Mouse (Mus musculus) midbrain, embryonic 10.5 days (tissue): ENCODE measurements around the gene Rufy4. TPM values are rescaled to one million over a fixed set of nuclear protein-coding genes. Genes with fewer than 3 reads are reported as not detected.

Experiments used
- polyA plus RNA-seq: library from polyadenylated mRNA; unstranded; fragments of >200 nt; fragmentation: Nextera tagmentation; extraction: Ambion mirVana; gene quantifications from 2 replicates; pipeline ENCODE4 v1.2.1, GENCODE M21; 2016

Gene Rufy4
- polyA plus RNA-seq, 1 experiment from 2014 or later = 0.51 TPM

Other genes starting within 250 kb of the Rufy4 start
- 10.3 and 13.4 TPM in 2 replicates for gene Tns1, start 1.1 kb upstream of the Rufy4 start, polyA plus RNA-seq
- gene Cxcr2, start 28.4 kb downstream of the Rufy4 start, polyA plus RNA-seq = 0.07 TPM in 1 of 2 replicates, not detected in the other
- not detected in 2 replicates for gene Cxcr1, start 69.1 kb downstream of the Rufy4 start, polyA plus RNA-seq
- gene Arpc2, start 110.5 kb downstream of the Rufy4 start, polyA plus RNA-seq = 353 and 368 TPM in 2 replicates
- gene Gpbar1, start 153.0 kb downstream of the Rufy4 start, polyA plus RNA-seq = 0.25 TPM in 2 replicates
- gene Aamp, start 159.2 kb downstream of the Rufy4 start, polyA plus RNA-seq = 241 and 246 TPM in 2 replicates
- gene Pnkd, start 159.4 kb downstream of the Rufy4 start, polyA plus RNA-seq = 99.5 and 107 TPM in 2 replicates
- gene Tmbim1, start 180.1 kb downstream of the Rufy4 start, polyA plus RNA-seq = 8.6 TPM in 2 replicates
- 0.12 and 0.22 TPM in 2 replicates for gene Catip, start 236.6 kb downstream of the Rufy4 start, polyA plus RNA-seq
- 1.4 and 2.2 TPM in 2 replicates for gene Slc11a1, start 249.7 kb downstream of the Rufy4 start, polyA plus RNA-seq